Mouse (Mus musculus): ENCODE data around the gene Hmgn3. TPM values are rescaled to one million over a fixed set of nuclear protein-coding genes. Genes with fewer than 3 reads are reported as not detected.
"Not testable (repeated sequence)": the region's sequence is repeated elsewhere in the genome, so short reads cannot be mapped to it uniquely, and the experiment has no call there.

Gene Hmgn3
- total RNA-seq (2021), result 1 to 10 TPM; 2.5 to 5.5 TPM
- long read RNA-seq, experiment 1, partial matches to known transcripts, result 1 of 4 reads
- long read RNA-seq, experiment 1, other reads (novel, unspliced or antisense), result 0 of 4 reads
- long read RNA-seq, experiment 2, partial matches to known transcripts, result 0 of 2 reads
- long read RNA-seq, experiment 2, other reads (novel, unspliced or antisense), result 0 of 2 reads

GRCm38 (mm10) chr9:83146446-83147188 lies at the start of gene Hmgn3:
Gene Hmgn3, minus strand, starts transcription at chr9:83146685.
- DNase-seq, result peak; percentile 91
- Histone ChIP-seq H3K4me3 (peak within 1 kb of the TSS; percentile 75), H3K27ac (peak within 1 kb of the TSS; percentile 81)
- intact Hi-C loops (cut with DNase I), result no loop called here
- TF ChIP-seq CTCF (IDR thresholded peaks at IDR 0.05), result no peak

DNA sequence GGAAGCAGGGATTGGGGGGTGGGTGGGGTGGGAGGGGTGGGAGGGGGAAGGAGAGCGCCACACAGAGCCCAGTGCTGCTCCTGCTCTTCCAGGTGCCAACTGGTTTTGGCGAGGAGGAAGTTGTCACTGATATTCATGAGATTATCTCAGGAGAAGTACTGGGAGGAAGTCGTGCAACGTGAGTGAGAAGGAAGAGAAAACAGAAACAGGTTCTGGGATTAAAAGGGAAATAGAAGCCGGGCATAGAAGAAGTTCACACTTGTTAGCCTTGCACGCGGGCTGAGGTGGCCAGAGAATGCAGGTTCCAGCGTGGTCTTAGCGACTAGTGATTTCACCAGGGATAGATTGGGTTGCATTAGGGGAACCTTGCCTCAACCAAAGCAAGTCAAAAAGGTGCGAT lies 49.3 kb upstream of the Hmgn3 start:
- DNase-seq, result no peak
- Histone ChIP-seq H3K27ac (no peak overlapping the region), H3K4me3 (no peak overlapping the region)
- intact Hi-C loops (cut with DNase I), result no loop called here
- no peak for TF ChIP-seq CTCF (IDR thresholded peaks at IDR 0.05)

GRCm38 (mm10) chr9:83195007-83195406 lies 48.5 kb upstream of the Hmgn3 start:
- no peak for TF ChIP-seq CTCF (IDR thresholded peaks at IDR 0.05)
- DNase-seq, result no peak
- Histone ChIP-seq H3K27ac (no peak overlapping the region), H3K4me3 (no peak overlapping the region)
- intact Hi-C loops (cut with DNase I), result no loop called here

GRCm38 (mm10) chr9:83187752-83188151 lies 41.3 kb upstream of the Hmgn3 start:
- Histone ChIP-seq H3K4me3 (no peak overlapping the region), H3K27ac (no peak overlapping the region)
- intact Hi-C loops (cut with DNase I), result no loop called here
- no peak for TF ChIP-seq CTCF (IDR thresholded peaks at IDR 0.05)
- no peak for DNase-seq

DNA sequence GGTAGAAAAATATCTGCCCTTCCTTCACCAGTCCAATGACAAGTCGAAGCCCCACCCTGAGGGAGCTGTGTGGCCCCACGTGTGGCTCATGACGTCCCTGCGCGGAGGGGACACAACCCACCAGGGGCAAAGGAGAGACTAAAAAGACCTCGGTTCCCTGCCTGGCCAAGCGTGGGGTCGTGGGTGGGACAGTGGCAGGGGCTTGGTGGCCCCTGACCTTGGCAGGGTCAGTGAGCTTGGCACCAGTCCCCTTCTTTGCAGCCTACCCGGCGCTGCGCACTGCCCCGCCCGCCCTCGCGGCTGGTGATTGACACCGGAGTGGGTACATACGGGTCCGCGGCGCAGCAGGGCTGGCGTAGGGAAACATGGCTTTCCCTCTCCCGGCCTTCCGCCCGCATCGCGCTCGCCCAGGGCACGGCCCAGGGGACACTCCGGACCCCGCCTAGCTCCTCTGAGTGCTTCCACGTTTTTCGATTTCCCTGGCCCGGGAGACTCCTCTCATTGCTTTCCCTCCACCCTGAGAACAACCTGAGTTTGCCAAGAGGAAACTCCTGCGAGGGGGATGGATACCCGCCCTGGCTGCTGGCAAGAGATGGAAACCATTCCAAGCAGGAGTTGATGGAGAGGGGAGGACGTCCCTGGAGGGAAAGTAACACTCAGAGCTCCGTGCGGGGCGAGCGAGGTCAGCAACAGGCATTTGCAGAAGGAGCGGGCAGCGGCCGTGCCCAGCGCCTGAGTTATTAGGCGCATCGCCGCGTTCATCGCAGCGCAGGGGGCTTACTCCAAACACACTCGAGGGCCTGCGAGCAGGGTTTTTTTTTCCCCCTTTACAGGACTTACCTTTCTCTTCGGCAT lies 667 bp downstream of the Hmgn3 start:
- intact Hi-C loops (cut with DNase I), result no loop called here
- Histone ChIP-seq H3K27ac (peak overlapping the region; percentile 81), H3K4me3 (peak overlapping the region; percentile 75)
- TF ChIP-seq CTCF (IDR thresholded peaks at IDR 0.05), result no peak
- peak; percentile 67 for DNase-seq

- intact Hi-C loops (cut with DNase I), result no loop called here
- Histone ChIP-seq H3K27ac (no peak overlapping the region), H3K4me3 (no peak overlapping the region)
- no peak for DNase-seq
- no peak for TF ChIP-seq CTCF (IDR thresholded peaks at IDR 0.05)
Observed at GRCm38 (mm10) chr9:83129831-83130230, 16.7 kb downstream of the Hmgn3 start.

GRCm38 (mm10) chr9:83127840-83128239 lies 18.6 kb downstream of the Hmgn3 start:
- TF ChIP-seq CTCF (IDR thresholded peaks at IDR 0.05), result no peak
- DNase-seq, result no peak
- Histone ChIP-seq H3K4me3 (0 out of 2 replicates have a peak overlapping the region, but pooled peaks have one; percentile 19), H3K27ac (no peak overlapping the region)
- intact Hi-C loops (cut with DNase I), result no loop called here

DNA sequence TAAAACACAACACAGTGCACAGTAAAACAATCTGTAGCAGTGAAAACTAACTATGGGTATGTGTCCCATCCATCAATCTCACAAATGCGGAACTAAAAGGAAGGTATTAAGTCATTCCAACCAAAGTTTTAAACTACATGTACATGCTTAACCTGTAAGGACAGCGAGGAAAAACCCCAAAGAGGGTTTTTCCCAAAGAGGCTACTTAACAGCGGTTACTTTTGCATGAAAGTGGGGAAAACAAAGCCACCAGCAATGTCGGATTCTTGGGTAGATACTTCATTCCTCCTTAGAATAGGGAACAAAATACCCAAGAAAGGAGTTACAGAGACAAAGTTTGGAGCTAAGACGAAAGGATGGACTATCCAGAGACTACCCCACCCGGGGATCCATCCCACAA lies 20.0 kb downstream of the Hmgn3 start:
- H3K27ac ChIP-seq; H3K4me3 ChIP-seq; DNase-seq; intact Hi-C loops (cut with DNase I): not testable (repeated sequence)

GRCm38 (mm10) chr9:83119211-83119610 lies 27.3 kb downstream of the Hmgn3 start:
- TF ChIP-seq CTCF (IDR thresholded peaks at IDR 0.05), result no peak
- intact Hi-C loops (cut with DNase I), result loop anchor here (10.0 kb wide), 1 partner anchor 144 kb away; the partner anchor contains the start of gene Phip
- no peak for DNase-seq
- Histone ChIP-seq H3K27ac (no peak overlapping the region), H3K4me3 (no peak overlapping the region)

GRCm38 (mm10) chr9:83117486-83117885 lies 29.0 kb downstream of the Hmgn3 start:
- intact Hi-C loops (cut with DNase I), result loop anchor here (10.0 kb wide), 1 partner anchor 143 kb away; the partner anchor contains the start of gene Phip
- Histone ChIP-seq H3K27ac (no peak overlapping the region), H3K4me3 (no peak overlapping the region)
- TF ChIP-seq CTCF (IDR thresholded peaks at IDR 0.05), result no peak
- no peak for DNase-seq

DNA sequence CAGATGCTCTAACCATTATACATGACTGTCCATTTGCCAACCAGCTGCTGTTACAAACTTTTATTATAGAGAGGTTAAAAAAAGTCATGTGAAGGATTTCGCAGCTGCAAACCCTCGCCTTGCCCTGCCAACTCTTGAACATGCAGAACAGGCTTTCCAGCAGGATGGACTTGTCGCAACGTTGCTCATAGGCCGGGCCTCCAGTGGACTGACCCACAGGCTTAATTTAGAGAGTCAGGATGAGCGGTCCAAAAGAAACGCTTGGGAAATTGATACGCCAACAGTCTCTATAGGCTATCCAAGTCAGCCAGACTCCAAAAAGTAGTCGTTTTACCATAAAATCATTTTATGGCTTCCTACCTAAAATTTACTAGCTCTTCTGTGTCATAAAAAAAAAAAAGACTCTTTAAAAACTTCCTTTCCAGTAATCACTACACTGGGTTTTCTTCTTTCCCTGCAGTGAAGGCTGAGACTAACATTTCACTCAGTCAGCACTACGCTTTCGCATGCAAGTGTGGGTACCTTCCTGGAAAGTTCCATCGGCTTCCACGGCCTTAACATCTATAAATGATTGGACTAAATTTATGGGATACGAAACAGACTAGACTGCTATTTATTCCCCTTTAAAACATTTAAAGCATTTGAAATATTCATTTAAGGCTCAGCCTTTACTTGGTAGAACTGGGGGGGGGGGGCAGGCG lies 29.6 kb downstream of the Hmgn3 start:
- DNase-seq, result peak; percentile 24
- Histone ChIP-seq H3K4me3 (no peak overlapping the region), H3K27ac (no peak overlapping the region)
- TF ChIP-seq CTCF (IDR thresholded peaks at IDR 0.05), result no peak
- intact Hi-C loops (cut with DNase I), result loop anchor here (10.0 kb wide), 1 partner anchor 142 kb away; the partner anchor contains the start of gene Phip

GRCm38 (mm10) chr9:83115676-83116075 lies 30.8 kb downstream of the Hmgn3 start:
- TF ChIP-seq CTCF (IDR thresholded peaks at IDR 0.05), result no peak
- intact Hi-C loops (cut with DNase I), result loop anchor here (10.0 kb wide), 1 partner anchor 141 kb away; the partner anchor contains the start of gene Phip
- no peak overlapping the region for H3K4me3 ChIP-seq
- DNase-seq, result no peak
- no peak overlapping the region for H3K27ac ChIP-seq
